Mouse (Mus musculus) heart, postnatal 0 days (tissue): Measurements from ENCODE around the gene Gpr180. TPM values are rescaled to one million over a fixed set of nuclear protein-coding genes. Genes with fewer than 3 reads are reported as not detected.
A peak's percentile ranks its signal among the peaks of the same experiment; 100 is the strongest.

Experiments
- ATAC-seq: fragments of 200-750 bp; cut with Nextera tagmentation; 2 replicates; pipeline ENCODE4 v1.8.0; 2017; ENCODE audit warnings: low read depth, moderate number of reproducible peaks, moderate library complexity; ENCODE audit not compliant: insufficient read depth
- DNase-seq: peaks from one replicate; pipeline ENCODE4 v3.0.0-alpha.2; 2016; ENCODE audit warnings: low spot score
- H3K27ac ChIP-seq: fragments of 300-500 bp; sonication (generic); 2 replicates; pipeline ENCODE4 v1.5.1; 2014; ENCODE audit warnings: low read depth, mild to moderate bottlenecking
- H3K27me3 ChIP-seq: fragments of 300-500 bp; sonication (generic); 2 replicates; pipeline ENCODE4 v1.6.1; 2014; ENCODE audit warnings: low read length, mixed read lengths; ENCODE audit not compliant: control insufficient read depth, insufficient read depth
- H3K36me3 ChIP-seq: fragments of 300-500 bp; sonication (generic); replicated peaks from 2 replicates; pipeline ENCODE4 v1.6.1; 2014; ENCODE audit warnings: low read length, mixed read lengths; ENCODE audit not compliant: control insufficient read depth, insufficient read depth
- H3K4me1 ChIP-seq: fragments of 300-500 bp; sonication (generic); 2 replicates; pipeline ENCODE4 v1.6.1; 2014; ENCODE audit warnings: antibody characterized with exemption; ENCODE audit not compliant: control insufficient read depth, insufficient read depth
- H3K4me2 ChIP-seq: fragments of 300-500 bp; sonication (generic); 2 replicates; pipeline ENCODE4 v1.6.1; 2014; ENCODE audit warnings: low read depth, mild to moderate bottlenecking, low read length, moderate library complexity
- H3K4me3 ChIP-seq: fragments of 300-500 bp; sonication (generic); 2 replicates; pipeline ENCODE4 v1.5.1; 2014; ENCODE audit warnings: low read depth, low read length
- H3K9ac ChIP-seq: fragments of 300-500 bp; sonication (generic); replicated peaks from 2 replicates; pipeline ENCODE4 v1.6.1; 2014; ENCODE audit warnings: low read depth, low read length, mixed read lengths
- H3K9me3 ChIP-seq: fragments of 300-500 bp; sonication (generic); replicated peaks from 2 replicates; pipeline ENCODE4 v1.6.1; 2016; ENCODE audit warnings: low read length; ENCODE audit not compliant: control insufficient read depth
- CTCF ChIP-seq: IDR thresholded peaks from 2 replicates; pipeline ENCODE4 v1.5.1; 2016; ENCODE audit warnings: antibody characterized with exemption, control low read depth, low read depth
- EP300 ChIP-seq: IDR thresholded peaks from 2 replicates; pipeline ENCODE4 v1.6.1; 2016; ENCODE audit warnings: antibody characterized with exemption, low read depth
- WGBS: fragments of 180-500 bp; shearing (Covaris S2); extraction: QIAGEN DNeasy Blood & Tissue Kit; methylation state at CpG from one replicate; pipeline ENCODE4 v1.1.7; 2014; 5-methylcytosine and 5-hydroxymethylcytosine counted together
- polyA plus RNA-seq: library from polyadenylated mRNA; unstranded; fragments of >200 nt; fragmentation: Nextera tagmentation; extraction: Ambion mirVana; gene quantifications from 2 replicates; pipeline ENCODE4 v1.2.1, GENCODE M21; 2015
- total RNA-seq: library from RNA; depleted of rRNA; stranded (reverse); fragments of >200 nt; gene quantifications from 2 replicates; pipeline ENCODE4 v1.2.3, GENCODE M21; 2014; ENCODE audit warnings: low replicate concordance

Gpr180 gene
- total and polyA plus RNA-seq, 2 experiments from 2014 or later, result 41.6 to 70.0 TPM

GRCm38 (mm10) chr14:118156740-118157139 lies 19.8 kb downstream of the Gpr180 start:
- peaks cover 48% of the 10 kb centered on the region for H3K36me3 ChIP-seq

GRCm38 (mm10) chr14:118157146-118157545 lies 20.2 kb downstream of the Gpr180 start:
- no peaks in the 10 kb centered on the region for H3K27me3 ChIP-seq
- TF ChIP-seq CTCF (peak; percentile 83), EP300 (no peak)
- no peak overlapping the region for H3K27ac ChIP-seq
- no peak overlapping the region for H3K4me2 ChIP-seq
- 33% methylated on average over 5 of the region's 5 CpGs for WGBS
- DNase-seq (peak; percentile 36), ATAC-seq (no peak)
- H3K9ac ChIP-seq, result no peak overlapping the region
- no peaks in the 10 kb centered on the region for H3K9me3 ChIP-seq
- H3K4me1 ChIP-seq, result no peaks in the 10 kb centered on the region
- H3K36me3 ChIP-seq, result peaks cover 52% of the 10 kb centered on the region
- H3K4me3 ChIP-seq, result no peak overlapping the region

More at GRCm38 (mm10) chr14:118156740-118157139, 19.8 kb downstream of the Gpr180 start:
- H3K9ac ChIP-seq, result no peak overlapping the region
- no peak for TF ChIP-seq EP300
- TF ChIP-seq CTCF, result no peak
- H3K9me3 ChIP-seq, result no peaks in the 10 kb centered on the region
- H3K27ac ChIP-seq, result no peak overlapping the region
- DNase-seq (no peak), ATAC-seq (no peak)
- WGBS, result 90% methylated on average over 10 of the region's 10 CpGs
- H3K4me1 ChIP-seq, result no peaks in the 10 kb centered on the region
- no peak overlapping the region for H3K4me2 ChIP-seq
- no peaks in the 10 kb centered on the region for H3K27me3 ChIP-seq
- H3K4me3 ChIP-seq, result no peak overlapping the region

- H3K4me3 ChIP-seq, result no peak overlapping the region
- peaks cover 46% of the 10 kb centered on the region for H3K36me3 ChIP-seq
- TF ChIP-seq EP300 (no peak), CTCF (no peak)
- no peak overlapping the region for H3K4me2 ChIP-seq
- ATAC-seq (no peak), DNase-seq (no peak)
- H3K27me3 ChIP-seq, result no peaks in the 10 kb centered on the region
- 76% methylated on average over 3 of the region's 3 CpGs for WGBS
- H3K9me3 ChIP-seq, result no peaks in the 10 kb centered on the region
- H3K9ac ChIP-seq, result no peak overlapping the region
- H3K27ac ChIP-seq, result no peak overlapping the region; the same call in 1 of the 2 replicates
- 0 out of 2 replicates have a peak, but pooled peaks cover 8% of the 10 kb centered on the region for H3K4me1 ChIP-seq
Observed at GRCm38 (mm10) chr14:118161751-118162150, 24.8 kb downstream of the Gpr180 start.

GRCm38 (mm10) chr14:118162640-118163039 lies 25.7 kb downstream of the Gpr180 start:
- ATAC-seq, result peak; percentile 88
- Histone ChIP-seq H3K9me3 (no peaks in the 10 kb centered on the region), H3K27ac (peak overlapping the region; percentile 39; the same call in 1 of the 2 replicates), H3K9ac (no peak overlapping the region), H3K4me3 (no peak overlapping the region), H3K4me1 (0 out of 2 replicates have a peak, but pooled peaks cover 8% of the 10 kb centered on the region), H3K4me2 (peak overlapping the region; percentile 5; the same call in 1 of the 2 replicates), H3K36me3 (peaks cover 46% of the 10 kb centered on the region), H3K27me3 (no peaks in the 10 kb centered on the region)
- 36% methylated on average over 14 of the region's 14 CpGs for WGBS
- TF ChIP-seq CTCF (no peak), EP300 (no peak)
- peak; percentile 77 for DNase-seq

GRCm38 (mm10) chr14:118168776-118169175 lies 31.8 kb downstream of the Gpr180 start:
- H3K9ac ChIP-seq, result no peak overlapping the region
- no peak for ATAC-seq

More at GRCm38 (mm10) chr14:118168776-118169175, 31.8 kb downstream of the Gpr180 start:
- no peak for TF ChIP-seq EP300
- no peak for TF ChIP-seq CTCF
- H3K4me1 ChIP-seq, result no peaks in the 10 kb centered on the region
- H3K27me3 ChIP-seq, result no peaks in the 10 kb centered on the region
- WGBS, result 88% methylated on average over 4 of the region's 4 CpGs
- peaks cover 13% of the 10 kb centered on the region for H3K36me3 ChIP-seq
- H3K4me3 ChIP-seq, result no peak overlapping the region
- no peaks in the 10 kb centered on the region for H3K9me3 ChIP-seq
- no peak for DNase-seq
- H3K27ac ChIP-seq, result no peak overlapping the region
- H3K4me2 ChIP-seq, result no peak overlapping the region
